Mouse (Mus musculus) forebrain, embryonic 12.5 days (tissue): ENCODE results near the gene Fn3k. TPM values are rescaled to one million over a fixed set of nuclear protein-coding genes. Genes with fewer than 3 reads are reported as not detected.

Source experiments
- ATAC-seq: fragments of 200-750 bp; cut with Nextera tagmentation; 2 replicates; pipeline ENCODE4 v1.8.0; 2017; ENCODE audit warnings: moderate TSS enrichment; ENCODE audit not compliant: low FRiP score
- H3K27ac ChIP-seq: fragments of 300-500 bp; sonication (generic); 2 replicates; pipeline ENCODE4 v1.5.1; 2016; ENCODE audit warnings: mild to moderate bottlenecking
- H3K27me3 ChIP-seq: fragments of 300-500 bp; sonication (generic); 2 replicates; pipeline ENCODE4 v1.6.1; 2016; ENCODE audit warnings: mild to moderate bottlenecking
- H3K36me3 ChIP-seq: fragments of 300-500 bp; sonication (generic); replicated peaks from 2 replicates; pipeline ENCODE4 v1.6.1; 2016; ENCODE audit warnings: mild to moderate bottlenecking
- H3K4me1 ChIP-seq: fragments of 300-500 bp; sonication (generic); 2 replicates; pipeline ENCODE4 v1.6.1; 2016
- H3K4me2 ChIP-seq: fragments of 300-500 bp; sonication (generic); 2 replicates; pipeline ENCODE4 v1.6.1; 2016; ENCODE audit warnings: mild to moderate bottlenecking, moderate library complexity
- H3K4me3 ChIP-seq: fragments of 300-500 bp; sonication (generic); replicated peaks from 2 replicates; pipeline ENCODE4 v1.5.1; 2016; ENCODE audit warnings: mild to moderate bottlenecking
- H3K9ac ChIP-seq: fragments of 300-500 bp; sonication (generic); 2 replicates; pipeline ENCODE4 v1.6.1; 2016; ENCODE audit warnings: mild to moderate bottlenecking
- H3K9me3 ChIP-seq: fragments of 300-500 bp; sonication (generic); 2 replicates; pipeline ENCODE4 v1.6.1; 2016
- WGBS: fragments of 180-500 bp; shearing (Covaris S2); methylation state at CpG from one replicate; pipeline ENCODE4 v1.1.7; 2016; 5-methylcytosine and 5-hydroxymethylcytosine counted together
- polyA plus RNA-seq: library from polyadenylated mRNA; unstranded; fragments of >200 nt; fragmentation: Nextera tagmentation; extraction: Ambion mirVana; gene quantifications from 2 replicates; pipeline ENCODE4 v1.2.1, GENCODE M21; 2016

Gene Fn3k
- 0.91 and 1.4 TPM in 2 replicates for polyA plus RNA-seq

GRCm38 (mm10) chr11:121434156-121435155, at the start of gene Fn3k:
TSS of gene Fn3k (plus strand) at chr11:121434913.
- ATAC-seq: peak; percentile 98
- Histone ChIP-seq H3K9me3 (no peaks in the 10 kb centered on the region), H3K4me3 (peak within 1 kb of the TSS; percentile 37), H3K4me2 (peak within 1 kb of the TSS; percentile 73), H3K9ac (peak within 1 kb of the TSS; percentile 58), H3K27me3 (0 out of 2 replicates have a peak, but pooled peaks cover 5% of the 10 kb centered on the region), H3K27ac (peak within 1 kb of the TSS; percentile 42; the same call in 1 of the 2 replicates), H3K4me1 (peaks cover 22% of the 10 kb centered on the region), H3K36me3 (peaks cover 12% of the 10 kb centered on the region)
- 8% methylated on average over 30 of the region's 30 CpGs for WGBS

GRCm38 (mm10) chr11:121387750-121388553, 46.8 kb upstream of the Fn3k start, which contains the start of gene Rab40b:
TSS of gene Rab40b (minus strand) at chr11:121388251.
- ATAC-seq: peak; percentile 98
- H3K27ac ChIP-seq: peak within 1 kb of the TSS; percentile 19; the same call in 1 of the 2 replicates
- WGBS: 2% methylated on average over 61 of the region's 61 CpGs

GRCm38 (mm10) chr11:121388554-121388945, 46.2 kb upstream of the Fn3k start:
- H3K4me1 ChIP-seq: peaks cover 15% of the 10 kb centered on the region; the same call in 1 of the 2 replicates
- ATAC-seq: peak; percentile 51
- peak overlapping the region; percentile 94 for H3K4me2 ChIP-seq
- no peaks in the 10 kb centered on the region for H3K9me3 ChIP-seq
- H3K9ac ChIP-seq: no peak overlapping the region
- peak overlapping the region; percentile 64 for H3K4me3 ChIP-seq
- H3K36me3 ChIP-seq: no peaks in the 10 kb centered on the region
- peaks cover 21% of the 10 kb centered on the region for H3K27me3 ChIP-seq
- WGBS: 9% methylated on average over 6 of the region's 6 CpGs
- H3K27ac ChIP-seq: no peak overlapping the region

More at GRCm38 (mm10) chr11:121387750-121388553, 46.8 kb upstream of the Fn3k start, which contains the start of gene Rab40b:
- Histone ChIP-seq H3K4me3 (peak within 1 kb of the TSS; percentile 64), H3K4me2 (peak within 1 kb of the TSS; percentile 94), H3K9me3 (no peaks in the 10 kb centered on the region), H3K27me3 (peaks cover 21% of the 10 kb centered on the region), H3K9ac (peak within 1 kb of the TSS; percentile 64), H3K36me3 (no peaks in the 10 kb centered on the region), H3K4me1 (peaks cover 15% of the 10 kb centered on the region; the same call in 1 of the 2 replicates)

GRCm38 (mm10) chr11:121390793-121391192, 43.9 kb upstream of the Fn3k start:
- peaks cover 20% of the 10 kb centered on the region for H3K27me3 ChIP-seq
- ATAC-seq: no peak
- no peak overlapping the region for H3K9ac ChIP-seq
- H3K36me3 ChIP-seq: no peaks in the 10 kb centered on the region
- no peak overlapping the region for H3K4me3 ChIP-seq
- WGBS: 73% methylated on average over 3 of the region's 3 CpGs
- peaks cover 15% of the 10 kb centered on the region; the same call in 1 of the 2 replicates for H3K4me1 ChIP-seq
- H3K4me2 ChIP-seq: no peak overlapping the region
- no peaks in the 10 kb centered on the region for H3K9me3 ChIP-seq
- no peak overlapping the region for H3K27ac ChIP-seq

- Histone ChIP-seq H3K9me3 (no peaks in the 10 kb centered on the region), H3K9ac (no peak overlapping the region), H3K27me3 (peaks cover 5% of the 10 kb centered on the region; the same call in 1 of the 2 replicates), H3K36me3 (no peaks in the 10 kb centered on the region), H3K4me1 (peaks cover 10% of the 10 kb centered on the region; the same call in 1 of the 2 replicates), H3K4me2 (no peak overlapping the region), H3K27ac (no peak overlapping the region), H3K4me3 (no peak overlapping the region)
- 87% methylated on average over 3 of the region's 3 CpGs for WGBS
- no peak for ATAC-seq
Measured at GRCm38 (mm10) chr11:121392405-121392804, 42.3 kb upstream of the Fn3k start.

GRCm38 (mm10) chr11:121407366-121408155, 27.2 kb upstream of the Fn3k start:
- no peak overlapping the region for H3K27ac ChIP-seq
- H3K27me3 ChIP-seq: peaks cover 4% of the 10 kb centered on the region; the same call in 1 of the 2 replicates
- no peak overlapping the region for H3K9ac ChIP-seq
- H3K4me3 ChIP-seq: no peak overlapping the region
- no peaks in the 10 kb centered on the region for H3K9me3 ChIP-seq
- no peaks in the 10 kb centered on the region for H3K36me3 ChIP-seq
- H3K4me2 ChIP-seq: no peak overlapping the region
- 78% methylated on average over 3 of the region's 3 CpGs for WGBS
- H3K4me1 ChIP-seq: no peaks in the 10 kb centered on the region
- no peak for ATAC-seq

GRCm38 (mm10) chr11:121414762-121415161, 20.0 kb upstream of the Fn3k start:
- Histone ChIP-seq H3K4me2 (no peak overlapping the region), H3K9me3 (no peaks in the 10 kb centered on the region), H3K36me3 (no peaks in the 10 kb centered on the region), H3K4me1 (no peaks in the 10 kb centered on the region), H3K27me3 (no peaks in the 10 kb centered on the region), H3K27ac (no peak overlapping the region), H3K9ac (no peak overlapping the region), H3K4me3 (no peak overlapping the region)
- 92% methylated on average over 5 of the region's 5 CpGs for WGBS
- no peak for ATAC-seq

GRCm38 (mm10) chr11:121415351-121415750, 19.4 kb upstream of the Fn3k start:
- Histone ChIP-seq H3K36me3 (no peaks in the 10 kb centered on the region), H3K27me3 (no peaks in the 10 kb centered on the region), H3K4me3 (no peak overlapping the region), H3K4me2 (no peak overlapping the region), H3K4me1 (peaks cover under 1% of the 10 kb centered on the region), H3K9ac (no peak overlapping the region), H3K27ac (no peak overlapping the region), H3K9me3 (no peaks in the 10 kb centered on the region)
- ATAC-seq: no peak
- 80% methylated on average over 5 of the region's 5 CpGs for WGBS

- no peaks in the 10 kb centered on the region for H3K27me3 ChIP-seq
- H3K4me2 ChIP-seq: no peak overlapping the region
- no peak overlapping the region for H3K9ac ChIP-seq
- no peaks in the 10 kb centered on the region for H3K36me3 ChIP-seq
- no peak overlapping the region for H3K4me3 ChIP-seq
- H3K27ac ChIP-seq: no peak overlapping the region
- WGBS: 93% methylated on average over 5 of the region's 5 CpGs
- H3K4me1 ChIP-seq: peaks cover 16% of the 10 kb centered on the region
- no peaks in the 10 kb centered on the region for H3K9me3 ChIP-seq
- no peak for ATAC-seq
Measured at GRCm38 (mm10) chr11:121417971-121418370, 16.7 kb upstream of the Fn3k start.

GRCm38 (mm10) chr11:121418932-121419331, 15.8 kb upstream of the Fn3k start:
- H3K4me1 ChIP-seq: peaks cover 16% of the 10 kb centered on the region
- no peak overlapping the region for H3K4me3 ChIP-seq
- no peak overlapping the region for H3K27ac ChIP-seq
- H3K36me3 ChIP-seq: no peaks in the 10 kb centered on the region
- no peak overlapping the region for H3K9ac ChIP-seq
- H3K9me3 ChIP-seq: no peaks in the 10 kb centered on the region
- no peak overlapping the region for H3K4me2 ChIP-seq
- ATAC-seq: no peak
- 78% methylated on average over 2 of the region's 2 CpGs for whole genome bisulfite sequencing
- no peaks in the 10 kb centered on the region for H3K27me3 ChIP-seq

- Histone ChIP-seq H3K4me3 (peak overlapping the region; percentile 74), H3K9me3 (no peaks in the 10 kb centered on the region), H3K36me3 (no peaks in the 10 kb centered on the region), H3K4me2 (peak overlapping the region; percentile 80), H3K27ac (no peak overlapping the region), H3K27me3 (no peaks in the 10 kb centered on the region), H3K9ac (peak overlapping the region; percentile 78; the same call in 1 of the 2 replicates), H3K4me1 (peaks cover 16% of the 10 kb centered on the region)
- no peak for ATAC-seq
- WGBS: 47% methylated on average over 5 of the region's 5 CpGs
Measured at GRCm38 (mm10) chr11:121420379-121420778, 14.3 kb upstream of the Fn3k start.
